Mouse (Mus musculus): ENCODE measurements around the gene Frmd6. TPM values are rescaled to one million over a fixed set of nuclear protein-coding genes. Genes with fewer than 3 reads are reported as not detected.

Gene Frmd6
- 14.7 and 15.6 TPM in 2 replicates for polyA plus RNA-seq (2016; fragmentation: Nextera tagmentation; extraction: Ambion mirVana)

DNA sequence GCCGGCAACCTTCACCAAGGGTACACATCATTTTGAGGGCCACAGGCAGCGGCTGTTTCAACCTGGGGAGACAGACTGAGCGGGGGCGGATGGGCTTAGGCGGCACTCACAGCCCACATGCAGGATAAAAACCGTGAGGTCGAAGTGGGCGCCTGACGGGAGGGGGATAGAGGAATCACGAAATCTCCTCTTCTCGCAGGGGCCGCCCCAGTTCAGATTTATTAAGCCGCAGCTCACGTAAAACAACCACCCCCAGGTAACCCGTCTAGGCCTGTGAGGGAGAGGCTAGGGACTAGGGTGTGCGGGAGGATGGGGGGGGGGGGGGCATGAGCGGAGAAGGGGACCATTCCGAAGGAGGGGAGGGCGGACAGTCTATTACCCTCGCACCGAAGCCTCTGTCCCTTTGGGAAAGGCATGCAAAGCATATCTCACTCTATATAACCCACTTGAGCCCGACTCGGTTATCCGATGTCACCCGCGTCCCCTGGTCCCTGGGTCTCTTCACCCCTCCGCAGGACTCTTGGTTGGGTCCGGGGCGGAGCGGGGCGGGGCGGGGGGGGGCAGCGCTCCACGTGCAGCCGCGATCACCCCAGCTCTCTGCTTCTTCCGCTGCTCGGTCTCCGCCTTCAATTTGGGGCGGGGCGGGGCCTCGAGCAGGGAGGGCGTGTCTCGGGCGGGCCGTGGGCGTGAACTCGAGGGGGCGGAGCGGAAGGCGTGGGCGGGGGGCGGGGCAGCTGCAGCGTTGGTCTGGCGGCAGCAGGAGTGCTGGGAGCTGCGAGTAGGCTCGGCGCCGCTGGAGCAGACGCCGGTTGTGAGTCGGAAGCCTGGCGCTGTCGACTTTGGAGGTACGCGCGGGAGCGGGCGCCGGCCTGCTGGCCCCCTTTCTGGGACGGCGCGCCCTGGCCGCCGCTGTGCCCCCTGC, at the start of gene Frmd6:
Gene Frmd6 (plus strand): TSS at position 786 of the 922 bp plus-strand sequence.
- Histone ChIP-seq H3K4me3 (replicated peaks) (peak within 1 kb of the TSS; percentile 65), H3K36me3 (replicated peaks) (no peaks in the 10 kb centered on the region), H3K27ac (peak within 1 kb of the TSS; percentile 94), H3K9me3 (no peaks in the 10 kb centered on the region), H3K9ac (peak within 1 kb of the TSS; percentile 77), H3K27me3 (0 out of 2 replicates have a peak, but pooled peaks cover 4% of the 10 kb centered on the region), H3K4me2 (peak within 1 kb of the TSS; percentile 68), H3K4me1 (peaks cover 28% of the 10 kb centered on the region)
- WGBS: under 1% methylated on average over 58 of the region's 75 CpGs
- ATAC-seq (ENCODE audit: low FRiP score): peak; percentile 94

DNA sequence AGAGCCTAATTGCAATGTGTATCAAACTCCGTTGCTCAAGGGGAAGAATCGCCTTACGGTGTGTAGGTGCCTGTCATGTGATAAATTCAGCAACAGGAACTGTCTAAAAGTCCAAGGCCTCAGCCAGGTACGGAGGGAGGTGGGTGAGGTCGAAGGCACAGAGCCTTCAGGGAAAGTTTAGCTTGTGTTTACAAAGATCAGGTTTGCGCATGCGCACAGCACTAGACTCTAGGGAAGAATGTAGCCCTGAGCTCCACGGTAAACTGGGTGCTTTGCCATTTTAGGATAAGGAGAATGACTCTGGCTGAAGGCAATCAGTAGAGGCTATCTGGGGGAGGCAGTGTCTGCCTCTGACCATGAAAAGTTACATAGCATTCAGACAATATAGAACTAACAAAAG, 49.7 kb upstream of the Frmd6 start:
- 93% methylated on average over 8 of the region's 8 CpGs for WGBS
- H3K4me2 ChIP-seq: no peak overlapping the region
- no peak overlapping the region for H3K4me3 ChIP-seq (replicated peaks)
- no peak for ATAC-seq (ENCODE audit: low FRiP score)
- no peaks in the 10 kb centered on the region for H3K36me3 ChIP-seq (replicated peaks)
- no peak overlapping the region for H3K9ac ChIP-seq
- no peaks in the 10 kb centered on the region for H3K9me3 ChIP-seq
- no peaks in the 10 kb centered on the region for H3K4me1 ChIP-seq
- no peak overlapping the region for H3K27ac ChIP-seq
- no peaks in the 10 kb centered on the region for H3K27me3 ChIP-seq

DNA sequence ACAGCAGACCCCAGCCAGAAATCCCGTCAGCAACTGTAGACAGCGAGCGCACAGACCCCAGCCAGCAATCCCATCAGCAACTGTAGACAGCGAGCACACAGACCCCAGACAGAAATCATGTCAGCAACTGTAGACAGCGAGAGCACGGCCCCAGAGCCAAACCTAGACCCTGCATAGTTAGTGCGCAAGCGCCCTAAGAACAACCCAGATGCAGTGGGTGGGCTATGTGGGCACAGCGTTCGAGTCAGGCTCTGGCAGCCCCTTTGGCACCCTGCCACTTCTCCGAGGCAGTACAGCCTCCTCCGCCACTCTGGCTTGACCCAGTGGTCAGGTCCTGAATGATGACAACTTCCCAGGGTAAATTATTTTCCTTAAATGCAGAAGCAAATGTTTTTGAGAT, 48.6 kb upstream of the Frmd6 start:
- 89% methylated on average over 12 of the region's 12 CpGs for WGBS
- H3K4me2 ChIP-seq: no peak overlapping the region
- H3K4me1 ChIP-seq: no peaks in the 10 kb centered on the region
- no peaks in the 10 kb centered on the region for H3K27me3 ChIP-seq
- H3K4me3 ChIP-seq (replicated peaks): no peak overlapping the region
- no peaks in the 10 kb centered on the region for H3K36me3 ChIP-seq (replicated peaks)
- no peak overlapping the region for H3K27ac ChIP-seq
- no peaks in the 10 kb centered on the region for H3K9me3 ChIP-seq
- no peak overlapping the region for H3K9ac ChIP-seq
- no peak for ATAC-seq (ENCODE audit: low FRiP score)

DNA sequence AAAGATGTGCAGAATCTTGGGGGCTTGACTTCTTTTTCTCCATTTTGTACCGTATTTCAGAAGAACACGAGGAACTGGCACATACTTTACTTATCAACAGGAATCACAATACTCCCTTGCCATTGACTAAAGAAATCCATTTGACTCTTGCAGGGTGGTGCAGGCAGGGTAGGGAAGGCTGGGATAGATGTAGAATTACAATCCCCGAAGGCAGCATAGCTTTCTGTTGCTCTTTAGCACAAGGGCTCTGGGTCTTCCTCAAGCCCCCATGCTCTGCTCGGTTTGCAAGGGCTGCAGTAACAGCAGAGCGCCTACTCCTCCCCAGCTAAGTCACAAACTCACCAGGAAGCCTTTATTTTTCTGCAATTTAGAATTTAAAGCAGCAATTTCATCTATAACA, 47.8 kb upstream of the Frmd6 start:
- Histone ChIP-seq H3K9me3 (no peaks in the 10 kb centered on the region), H3K27me3 (0 out of 2 replicates have a peak, but pooled peaks cover under 1% of the 10 kb centered on the region), H3K4me1 (no peaks in the 10 kb centered on the region), H3K27ac (no peak overlapping the region), H3K4me2 (no peak overlapping the region), H3K36me3 (replicated peaks) (no peaks in the 10 kb centered on the region), H3K4me3 (replicated peaks) (no peak overlapping the region), H3K9ac (no peak overlapping the region)
- WGBS: 70% methylated on average over 5 of the region's 5 CpGs
- ATAC-seq (ENCODE audit: low FRiP score): no peak

DNA sequence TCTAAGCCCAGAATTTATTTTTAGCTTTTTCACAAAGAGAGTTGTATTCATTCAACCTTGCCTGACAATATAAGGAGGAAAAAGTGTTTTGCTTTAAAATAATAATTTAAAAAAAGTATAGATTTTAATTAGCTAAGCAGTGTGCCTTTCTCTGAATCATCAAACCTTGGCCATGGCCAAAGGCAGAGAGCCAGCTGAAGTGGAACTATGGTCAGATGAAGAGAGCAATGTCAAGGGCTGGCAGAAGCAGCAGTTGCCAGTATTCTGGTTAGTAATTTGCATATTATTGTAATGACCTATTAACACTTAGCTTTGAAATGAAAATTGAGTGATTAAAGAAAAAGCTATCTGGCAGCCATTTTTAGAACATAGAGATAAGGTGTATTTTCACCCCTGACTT, 47.4 kb upstream of the Frmd6 start:
- no peak overlapping the region for H3K4me2 ChIP-seq
- no peaks in the 10 kb centered on the region for H3K4me1 ChIP-seq
- no peak overlapping the region for H3K27ac ChIP-seq
- 0 out of 2 replicates have a peak, but pooled peaks cover 3% of the 10 kb centered on the region for H3K27me3 ChIP-seq
- H3K9ac ChIP-seq: no peak overlapping the region
- H3K9me3 ChIP-seq: no peaks in the 10 kb centered on the region
- H3K36me3 ChIP-seq (replicated peaks): no peaks in the 10 kb centered on the region
- ATAC-seq (ENCODE audit: low FRiP score): no peak
- H3K4me3 ChIP-seq (replicated peaks): no peak overlapping the region

DNA sequence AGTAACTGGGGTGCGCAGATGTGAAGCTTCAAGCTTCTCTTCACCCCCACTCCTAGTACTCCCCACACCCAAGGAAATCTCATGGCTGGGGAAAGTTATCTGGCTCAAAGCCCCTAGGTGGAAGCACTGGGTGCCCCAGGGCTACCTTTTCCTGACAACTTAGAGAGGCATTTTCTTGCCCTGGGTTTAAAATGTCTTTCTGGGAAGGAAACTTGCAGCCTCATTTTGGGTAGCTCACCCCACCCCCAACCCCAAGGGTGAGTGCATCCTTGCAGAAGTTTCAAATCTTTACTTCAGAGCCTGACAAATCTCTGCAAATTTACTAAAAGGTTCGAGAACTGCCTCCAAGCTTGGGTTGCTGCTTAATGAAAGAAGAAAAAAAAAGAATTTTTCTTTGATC, 47.0 kb upstream of the Frmd6 start:
- no peak overlapping the region for H3K4me2 ChIP-seq
- no peak overlapping the region for H3K9ac ChIP-seq
- 0 out of 2 replicates have a peak, but pooled peaks cover 3% of the 10 kb centered on the region for H3K27me3 ChIP-seq
- H3K36me3 ChIP-seq (replicated peaks): no peaks in the 10 kb centered on the region
- WGBS: 79% methylated on average over 2 of the region's 2 CpGs
- ATAC-seq (ENCODE audit: low FRiP score): no peak
- H3K9me3 ChIP-seq: no peaks in the 10 kb centered on the region
- H3K4me1 ChIP-seq: peaks cover 3% of the 10 kb centered on the region
- no peak overlapping the region for H3K27ac ChIP-seq
- no peak overlapping the region for H3K4me3 ChIP-seq (replicated peaks)

DNA sequence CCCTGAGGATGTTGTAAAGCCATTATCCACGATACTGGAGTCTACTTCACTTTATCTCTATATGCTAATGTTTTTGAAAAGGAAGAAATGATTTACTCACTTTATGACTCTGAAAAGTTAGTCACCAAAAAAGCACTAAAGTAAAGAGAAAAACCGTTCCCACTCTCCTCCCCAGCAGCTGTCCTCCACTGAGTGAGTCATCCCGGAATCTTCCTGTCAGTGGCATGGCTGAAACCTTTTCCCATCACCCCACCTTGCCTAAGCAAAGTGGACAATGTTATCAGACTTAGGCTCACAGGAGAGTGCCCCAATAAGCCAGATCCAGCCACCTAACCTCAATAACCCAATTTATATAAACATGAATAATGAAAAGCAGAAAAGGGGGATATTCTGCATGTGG, 46.6 kb upstream of the Frmd6 start:
- Histone ChIP-seq H3K36me3 (replicated peaks) (no peaks in the 10 kb centered on the region), H3K27ac (no peak overlapping the region), H3K4me3 (replicated peaks) (no peak overlapping the region), H3K4me1 (peaks cover 7% of the 10 kb centered on the region), H3K9ac (no peak overlapping the region), H3K27me3 (0 out of 2 replicates have a peak, but pooled peaks cover 3% of the 10 kb centered on the region), H3K4me2 (no peak overlapping the region), H3K9me3 (no peaks in the 10 kb centered on the region)
- 72% methylated on average over 3 of the region's 3 CpGs for WGBS
- no peak for ATAC-seq (ENCODE audit: low FRiP score)

DNA sequence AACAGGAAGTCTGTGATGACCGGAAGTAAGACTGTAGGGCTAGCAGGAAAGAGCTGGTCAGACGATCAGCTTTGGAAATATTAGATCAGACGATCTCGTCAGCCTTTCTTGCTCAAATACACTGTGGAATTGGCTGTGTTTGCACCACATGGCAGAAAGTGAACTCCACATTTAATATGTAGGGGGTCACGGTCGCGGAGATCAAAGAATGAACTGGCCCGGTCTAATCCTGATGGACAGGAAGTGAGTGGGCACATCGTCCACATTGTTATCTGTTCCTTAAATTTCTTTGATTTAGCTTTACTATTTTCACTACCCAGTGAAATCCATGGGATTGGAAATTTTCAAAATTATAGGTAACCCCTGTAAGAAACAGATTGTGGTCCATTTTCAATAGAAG, 42.3 kb upstream of the Frmd6 start:
- peak overlapping the region; percentile 35 for H3K4me2 ChIP-seq
- no peaks in the 10 kb centered on the region for H3K9me3 ChIP-seq
- no peak overlapping the region for H3K9ac ChIP-seq
- H3K36me3 ChIP-seq (replicated peaks): no peaks in the 10 kb centered on the region
- WGBS: 38% methylated on average over 9 of the region's 9 CpGs
- peaks cover 10% of the 10 kb centered on the region for H3K4me1 ChIP-seq
- no peak overlapping the region for H3K4me3 ChIP-seq (replicated peaks)
- no peak for ATAC-seq (ENCODE audit: low FRiP score)
- no peak overlapping the region for H3K27ac ChIP-seq
- H3K27me3 ChIP-seq: 0 out of 2 replicates have a peak, but pooled peaks cover 11% of the 10 kb centered on the region

DNA sequence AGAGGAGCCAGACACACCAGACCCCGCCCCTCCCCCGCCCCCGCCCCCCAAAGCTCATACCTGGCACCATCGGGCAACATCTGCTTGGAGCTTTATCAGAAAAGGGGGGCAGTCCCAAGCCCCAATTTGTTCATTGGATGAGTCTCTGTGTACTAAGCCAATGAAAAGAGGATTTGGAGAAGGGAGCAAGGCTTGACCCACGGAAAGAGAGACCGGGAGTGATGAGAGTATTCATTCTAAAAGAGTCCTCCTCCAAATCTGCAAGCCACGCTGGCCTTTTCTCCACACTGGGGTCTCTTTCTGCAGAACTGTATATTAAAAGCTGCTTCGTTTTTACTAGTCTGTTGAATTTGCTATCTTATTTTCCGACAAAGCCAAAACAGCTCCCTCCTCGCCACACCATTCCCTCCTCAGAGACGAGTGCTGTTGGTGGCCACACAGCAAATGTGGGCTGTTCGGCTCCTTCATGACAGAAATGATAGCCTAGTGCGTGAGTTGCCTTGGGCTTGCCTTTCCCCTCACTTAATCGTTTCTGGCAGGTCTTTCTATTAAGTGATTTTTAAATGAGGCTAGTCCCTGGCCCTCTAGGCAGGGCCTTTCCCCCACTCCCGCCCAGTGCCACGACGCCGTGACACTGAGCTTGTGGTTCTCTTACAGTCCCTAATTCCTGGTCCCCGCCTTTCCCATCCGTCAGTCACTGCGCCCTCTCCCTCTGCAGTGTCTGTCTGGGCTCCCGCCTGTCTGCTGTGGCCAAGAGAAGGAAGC, 41.7 kb upstream of the Frmd6 start:
- no peak for ATAC-seq (ENCODE audit: low FRiP score)
- H3K4me1 ChIP-seq: peaks cover 10% of the 10 kb centered on the region
- 0 out of 2 replicates have a peak, but pooled peaks cover 11% of the 10 kb centered on the region for H3K27me3 ChIP-seq
- no peak overlapping the region; the same call in 1 of the 2 replicates for H3K9ac ChIP-seq
- no peaks in the 10 kb centered on the region for H3K36me3 ChIP-seq (replicated peaks)
- no peaks in the 10 kb centered on the region for H3K9me3 ChIP-seq
- WGBS: 21% methylated on average over 22 of the region's 22 CpGs
- no peak overlapping the region for H3K27ac ChIP-seq
- H3K4me3 ChIP-seq (replicated peaks): no peak overlapping the region
- peak overlapping the region; percentile 35 for H3K4me2 ChIP-seq

DNA sequence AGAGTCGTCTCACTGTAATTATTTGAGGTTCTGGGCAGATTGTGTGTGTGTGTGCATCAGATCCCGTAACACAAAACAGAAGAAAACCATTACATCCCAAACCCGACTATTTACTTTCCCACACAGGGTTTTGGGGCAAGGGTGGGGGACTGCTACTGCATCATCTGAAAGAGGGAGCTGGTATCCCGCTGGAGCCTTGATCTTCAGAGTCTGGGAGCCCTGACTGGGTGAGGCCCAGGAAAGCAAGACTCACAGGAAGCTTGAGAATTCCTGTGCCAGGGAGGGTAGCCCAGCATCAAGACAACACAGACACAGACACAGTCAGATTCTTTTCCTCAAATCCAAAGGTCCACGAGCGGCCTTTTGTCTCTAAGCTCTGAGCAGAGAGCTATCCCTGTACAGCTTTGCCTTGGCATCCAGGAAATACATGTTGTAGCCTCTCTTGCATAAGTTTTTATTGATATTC, 41.0 kb upstream of the Frmd6 start:
- no peak for ATAC-seq (ENCODE audit: low FRiP score)
- Histone ChIP-seq H3K4me1 (peaks cover 10% of the 10 kb centered on the region), H3K9me3 (no peaks in the 10 kb centered on the region), H3K36me3 (replicated peaks) (no peaks in the 10 kb centered on the region), H3K4me3 (replicated peaks) (no peak overlapping the region), H3K9ac (no peak overlapping the region; the same call in 1 of the 2 replicates), H3K27ac (no peak overlapping the region), H3K27me3 (0 out of 2 replicates have a peak, but pooled peaks cover 11% of the 10 kb centered on the region), H3K4me2 (peak overlapping the region; percentile 35; the same call in 1 of the 2 replicates)
- WGBS: 35% methylated on average over 6 of the region's 6 CpGs

DNA sequence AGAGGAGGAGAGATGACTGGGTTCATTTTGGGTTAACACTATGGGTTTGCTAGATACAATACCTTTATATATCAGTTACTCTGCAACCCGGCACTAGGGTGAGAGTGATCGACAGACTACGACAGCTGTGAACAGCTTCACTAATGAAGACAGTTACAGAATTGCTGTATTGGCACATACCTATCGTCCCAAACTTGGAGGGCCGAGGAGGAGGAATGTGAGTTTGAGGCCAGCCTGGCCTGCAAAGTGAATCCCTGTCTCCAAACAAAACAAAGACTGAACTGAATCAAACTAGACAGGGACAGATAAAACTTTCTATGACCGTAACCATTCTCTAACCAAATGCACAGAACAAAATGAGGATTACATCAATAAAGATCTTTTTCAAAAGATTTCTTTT, 36.0 kb upstream of the Frmd6 start:
- Histone ChIP-seq H3K9me3 (no peaks in the 10 kb centered on the region), H3K4me3 (replicated peaks) (no peak overlapping the region), H3K4me2 (no peak overlapping the region), H3K4me1 (no peaks in the 10 kb centered on the region), H3K9ac (no peak overlapping the region), H3K27me3 (0 out of 2 replicates have a peak, but pooled peaks cover 1% of the 10 kb centered on the region), H3K36me3 (replicated peaks) (no peaks in the 10 kb centered on the region), H3K27ac (no peak overlapping the region)
- 91% methylated on average over 6 of the region's 6 CpGs for WGBS
- ATAC-seq (ENCODE audit: low FRiP score): no peak

DNA sequence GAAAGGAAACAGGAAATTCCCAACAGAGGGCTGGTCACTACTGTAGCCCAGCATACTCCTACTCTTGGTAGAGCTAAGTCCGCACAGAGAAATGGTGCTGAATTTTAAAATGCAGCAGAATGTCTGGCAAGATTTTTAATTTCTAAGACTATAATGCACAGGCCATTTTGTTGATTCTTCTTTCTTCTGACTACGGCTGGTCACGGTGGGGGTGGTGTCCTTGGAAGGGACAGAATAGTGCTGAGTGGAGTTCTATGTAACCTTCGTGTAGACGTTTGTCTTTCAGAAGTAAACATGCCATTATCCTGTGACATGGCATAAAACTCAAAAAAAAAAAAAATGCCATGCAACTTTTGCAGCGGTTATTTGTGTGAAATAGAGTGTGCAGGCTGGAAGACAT, 32.0 kb upstream of the Frmd6 start:
- H3K9ac ChIP-seq: no peak overlapping the region
- 85% methylated on average over 6 of the region's 6 CpGs for WGBS
- no peak for ATAC-seq (ENCODE audit: low FRiP score)
- H3K4me1 ChIP-seq: peaks cover 9% of the 10 kb centered on the region
- no peak overlapping the region for H3K4me2 ChIP-seq
- H3K36me3 ChIP-seq (replicated peaks): no peaks in the 10 kb centered on the region
- no peak overlapping the region for H3K4me3 ChIP-seq (replicated peaks)
- H3K27ac ChIP-seq: no peak overlapping the region
- H3K27me3 ChIP-seq: no peaks in the 10 kb centered on the region
- H3K9me3 ChIP-seq: no peaks in the 10 kb centered on the region

Measured in forebrain, embryonic 12.5 days (tissue).